Mouse (Mus musculus) kidney, embryonic 14.5 days (tissue): ENCODE results near the gene Vmn1r79. TPM values are rescaled to one million over a fixed set of nuclear protein-coding genes. Genes with fewer than 3 reads are reported as not detected.
"Not testable (repeated sequence)": the region's sequence is repeated elsewhere in the genome, so short reads cannot be mapped to it uniquely, and the experiment has no call there.

ENCODE experiments used
- ATAC-seq: fragments of 200-750 bp; cut with Nextera tagmentation; 2 replicates; pipeline ENCODE4 v1.8.0; 2017; ENCODE audit warnings: moderate number of reproducible peaks, mild to moderate bottlenecking, moderate TSS enrichment, moderate library complexity; ENCODE audit not compliant: low FRiP score, low TSS enrichment
- H3K27ac ChIP-seq: fragments of 300-500 bp; sonication (generic); 2 replicates; pipeline ENCODE4 v1.5.1; 2014; ENCODE audit warnings: low read depth, mild to moderate bottlenecking, low read length, moderate library complexity, mixed read lengths
- H3K27me3 ChIP-seq: fragments of 300-500 bp; sonication (generic); 2 replicates; pipeline ENCODE4 v1.6.1; 2014; ENCODE audit warnings: mild to moderate bottlenecking, low read length; ENCODE audit not compliant: control insufficient read depth, insufficient read depth
- H3K36me3 ChIP-seq: fragments of 300-500 bp; sonication (generic); 2 replicates; pipeline ENCODE4 v1.6.1; 2014; ENCODE audit warnings: low read length, mixed read lengths; ENCODE audit not compliant: control insufficient read depth, insufficient read depth
- H3K4me1 ChIP-seq: fragments of 300-500 bp; sonication (generic); 2 replicates; pipeline ENCODE4 v1.6.1; 2014; ENCODE audit warnings: low read length, mixed read lengths; ENCODE audit not compliant: control insufficient read depth, insufficient read depth
- H3K4me2 ChIP-seq: fragments of 300-500 bp; sonication (generic); replicated peaks from 2 replicates; pipeline ENCODE4 v1.6.1; 2014; ENCODE audit warnings: low read depth, mild to moderate bottlenecking, low read length
- H3K4me3 ChIP-seq: fragments of 300-500 bp; sonication (generic); 2 replicates; pipeline ENCODE4 v1.5.1; 2014; ENCODE audit warnings: mild to moderate bottlenecking, low read length
- H3K9ac ChIP-seq: fragments of 300-500 bp; sonication (generic); 2 replicates; pipeline ENCODE4 v1.6.1; 2014; ENCODE audit warnings: low read depth, mild to moderate bottlenecking, low read length, moderate library complexity
- H3K9me3 ChIP-seq: fragments of 300-500 bp; sonication (generic); 2 replicates; pipeline ENCODE4 v1.6.1; 2016; ENCODE audit warnings: low read length; ENCODE audit not compliant: control insufficient read depth
- WGBS: fragments of 180-500 bp; shearing (Covaris S2); extraction: QIAGEN DNeasy Blood & Tissue Kit; methylation state at CpG from one replicate; pipeline ENCODE4 v1.1.7; 2014; 5-methylcytosine and 5-hydroxymethylcytosine counted together
- polyA plus RNA-seq: library from polyadenylated mRNA; unstranded; fragments of >200 nt; fragmentation: Nextera tagmentation; extraction: Ambion mirVana; gene quantifications from 2 replicates; pipeline ENCODE4 v1.2.1, GENCODE M21; 2014

Gene Vmn1r79
- not detected in 2 replicates for polyA plus RNA-seq

- not testable (repeated sequence) for H3K27ac ChIP-seq, H3K4me1 ChIP-seq, ATAC-seq, H3K9ac ChIP-seq, H3K27me3 ChIP-seq, H3K4me3 ChIP-seq, H3K4me2 ChIP-seq, H3K36me3 ChIP-seq, H3K9me3 ChIP-seq
Observed at GRCm38 (mm10) chr7:12170979-12171378, at the start of gene Vmn1r79. Gene Vmn1r79, plus strand, starts transcription at chr7:12171279.

- no peaks in the 10 kb centered on the region for H3K27me3 ChIP-seq
- no peak within 1 kb of the TSS for H3K27ac ChIP-seq
- no peak for ATAC-seq
- H3K4me1 ChIP-seq = no peaks in the 10 kb centered on the region
- H3K4me3 ChIP-seq = no peak within 1 kb of the TSS
- H3K36me3 ChIP-seq = no peaks in the 10 kb centered on the region
- WGBS = 64% methylated on average over 2 of the region's 2 CpGs
- H3K4me2 ChIP-seq = no peak within 1 kb of the TSS
- H3K9ac ChIP-seq = no peak within 1 kb of the TSS
- H3K9me3 ChIP-seq = no peaks in the 10 kb centered on the region
Observed at GRCm38 (mm10) chr7:12149957-12150356, 21.1 kb upstream of the Vmn1r79 start, which contains the start of gene Vmn1r78. Gene Vmn1r78, plus strand, starts transcription at chr7:12150257.

GRCm38 (mm10) chr7:12156463-12156862, 14.6 kb upstream of the Vmn1r79 start:
- not testable (repeated sequence) for H3K9me3 ChIP-seq, H3K36me3 ChIP-seq, H3K4me2 ChIP-seq, H3K27ac ChIP-seq, ATAC-seq, H3K4me3 ChIP-seq, H3K4me1 ChIP-seq, H3K9ac ChIP-seq, H3K27me3 ChIP-seq
- 25% methylated on average over 1 of the region's 1 CpGs for WGBS

GRCm38 (mm10) chr7:12172926-12173325, 1.8 kb downstream of the Vmn1r79 start:
- not testable (repeated sequence) for H3K4me2 ChIP-seq, H3K36me3 ChIP-seq, H3K4me3 ChIP-seq, H3K27ac ChIP-seq, H3K9me3 ChIP-seq, H3K9ac ChIP-seq, ATAC-seq, H3K27me3 ChIP-seq, H3K4me1 ChIP-seq
- WGBS = 68% methylated on average over 2 of the region's 2 CpGs

- H3K27ac ChIP-seq = no peak within 1 kb of the TSS
- no peak for ATAC-seq
- no peak within 1 kb of the TSS for H3K4me2 ChIP-seq
- 80% methylated on average over 1 of the region's 1 CpGs for WGBS
- H3K27me3 ChIP-seq = no peaks in the 10 kb centered on the region
- H3K4me3 ChIP-seq = no peak within 1 kb of the TSS
- no peaks in the 10 kb centered on the region for H3K9me3 ChIP-seq
- H3K4me1 ChIP-seq = no peaks in the 10 kb centered on the region
- H3K9ac ChIP-seq = no peak within 1 kb of the TSS
- no peaks in the 10 kb centered on the region for H3K36me3 ChIP-seq
Observed at GRCm38 (mm10) chr7:12188986-12189385, 17.9 kb downstream of the Vmn1r79 start, which contains the start of gene Vmn1r80. Gene Vmn1r80, plus strand, starts transcription at chr7:12189286.

- Histone ChIP-seq H3K9ac (no peak overlapping the region), H3K27ac (no peak overlapping the region), H3K36me3 (no peaks in the 10 kb centered on the region), H3K9me3 (peaks cover 5% of the 10 kb centered on the region), H3K4me2 (no peak overlapping the region), H3K4me3 (no peak overlapping the region), H3K4me1 (no peaks in the 10 kb centered on the region), H3K27me3 (no peaks in the 10 kb centered on the region)
- 76% methylated on average over 2 of the region's 2 CpGs for WGBS
- no peak for ATAC-seq
Observed at GRCm38 (mm10) chr7:12204141-12204540, 33.1 kb downstream of the Vmn1r79 start.

Other genes with a start within 250 kb of the Vmn1r79 start
- not detected in 2 replicates for gene Vmn1r76, start 233.1 kb upstream of the Vmn1r79 start, polyA plus RNA-seq
- not detected in 2 replicates for gene Vmn1r77, start 134.5 kb upstream of the Vmn1r79 start, polyA plus RNA-seq
- gene Vmn1r78, start 21.0 kb upstream of the Vmn1r79 start, polyA plus RNA-seq = not detected in 2 replicates
- gene Vmn1r80, start 18.0 kb downstream of the Vmn1r79 start, polyA plus RNA-seq = not detected in 2 replicates
- not detected in 2 replicates for gene Vmn1r81, start 97.0 kb downstream of the Vmn1r79 start, polyA plus RNA-seq
- gene Vmn1r82, start 129.2 kb downstream of the Vmn1r79 start, polyA plus RNA-seq = not detected in 2 replicates
- not detected in 2 replicates for gene Vmn1r83, start 158.2 kb downstream of the Vmn1r79 start, polyA plus RNA-seq
- not detected in 2 replicates for gene Vmn1r84, start 198.0 kb downstream of the Vmn1r79 start, polyA plus RNA-seq